Mouse (Mus musculus) megakaryocyte-erythroid progenitor cell, adult 5 weeks (primary cell): ENCODE results near the gene Ppm1j. TPM values are rescaled to one million over a fixed set of nuclear protein-coding genes. Genes with fewer than 3 reads are reported as not detected.

ENCODE experiments used
- polyA plus RNA-seq: library from polyadenylated mRNA; stranded (reverse); fragments of >175 nt; gene quantifications from 2 replicates; pipeline ENCODE4 v1.2.3, GENCODE M21; 2012

Gene Ppm1j
- polyA plus RNA-seq: 1.4 and 1.9 TPM in 2 replicates

DNA sequence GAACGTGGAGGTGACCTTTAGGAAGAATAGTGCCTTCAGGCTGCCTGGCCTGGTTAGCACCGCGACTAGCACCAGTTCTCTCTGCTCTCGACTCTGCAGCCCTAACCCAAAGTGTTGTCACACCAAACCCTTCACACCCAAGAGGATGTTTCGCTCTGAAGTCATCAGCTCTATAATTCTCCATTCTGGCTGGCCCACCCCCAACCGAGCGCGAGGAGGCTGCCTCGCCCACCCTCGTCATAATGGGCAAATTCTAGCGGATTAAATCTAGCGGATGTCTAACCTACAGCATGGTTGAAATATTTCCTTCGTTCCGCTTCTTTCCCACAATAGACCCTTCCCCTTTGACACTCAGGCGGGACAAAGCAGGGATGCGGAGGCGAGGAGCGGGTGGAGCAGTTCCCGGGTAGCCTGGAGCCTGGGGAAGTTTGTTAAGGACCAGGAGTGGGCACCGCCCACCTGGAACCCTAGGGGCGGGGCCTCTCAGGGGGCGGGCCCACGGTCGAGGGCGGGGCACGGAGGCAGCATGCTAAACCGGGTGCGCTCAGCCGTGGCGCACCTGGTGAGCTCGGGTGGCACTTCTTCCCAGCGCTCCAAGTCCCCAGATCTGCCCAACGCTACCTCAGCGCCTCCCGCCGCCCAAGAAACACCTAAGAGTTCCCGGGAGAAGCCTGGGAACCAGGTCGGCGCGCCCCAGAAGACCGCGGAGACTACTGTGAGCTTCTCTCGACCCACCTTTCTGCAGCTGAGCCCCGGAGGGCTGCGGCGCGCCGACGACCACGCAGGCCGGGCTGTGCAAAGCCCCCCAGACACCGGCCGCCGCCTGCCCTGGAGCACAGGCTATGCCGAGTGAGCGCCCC, at the start of gene Ppm1j:
TSS of gene Ppm1j (plus strand) at position 496 of the 860 bp plus-strand sequence.

GRCm38 (mm10) chr3:104781471-104781903, 631 bp downstream of the Ppm1j start, which contains the start of gene Fam19a3:
Gene Fam19a3 (minus strand): TSS chr3:104781840.

DNA sequence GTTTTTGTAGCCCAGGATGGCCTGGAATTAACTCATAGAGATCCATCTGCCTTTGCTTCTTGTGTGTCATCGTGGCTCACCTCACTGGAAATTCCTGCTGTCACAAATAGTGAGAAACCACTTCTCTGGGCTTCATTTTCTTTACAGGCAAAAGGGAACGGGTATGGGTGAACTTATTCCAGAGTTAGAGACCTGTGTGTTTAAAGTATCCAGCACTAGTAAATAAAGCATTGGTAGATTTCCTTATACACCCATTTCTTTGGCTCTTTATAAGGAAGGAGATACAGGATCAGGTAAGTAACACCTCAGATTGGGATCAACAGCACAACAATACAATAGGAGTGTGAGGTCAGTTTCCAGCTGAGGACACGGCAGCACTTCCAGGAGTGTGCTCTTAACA, 7.2 kb downstream of the Ppm1j start, which contains the start of gene Rhoc:
TSS of gene Rhoc (plus strand) at position 301 of the 400 bp plus-strand sequence.

DNA sequence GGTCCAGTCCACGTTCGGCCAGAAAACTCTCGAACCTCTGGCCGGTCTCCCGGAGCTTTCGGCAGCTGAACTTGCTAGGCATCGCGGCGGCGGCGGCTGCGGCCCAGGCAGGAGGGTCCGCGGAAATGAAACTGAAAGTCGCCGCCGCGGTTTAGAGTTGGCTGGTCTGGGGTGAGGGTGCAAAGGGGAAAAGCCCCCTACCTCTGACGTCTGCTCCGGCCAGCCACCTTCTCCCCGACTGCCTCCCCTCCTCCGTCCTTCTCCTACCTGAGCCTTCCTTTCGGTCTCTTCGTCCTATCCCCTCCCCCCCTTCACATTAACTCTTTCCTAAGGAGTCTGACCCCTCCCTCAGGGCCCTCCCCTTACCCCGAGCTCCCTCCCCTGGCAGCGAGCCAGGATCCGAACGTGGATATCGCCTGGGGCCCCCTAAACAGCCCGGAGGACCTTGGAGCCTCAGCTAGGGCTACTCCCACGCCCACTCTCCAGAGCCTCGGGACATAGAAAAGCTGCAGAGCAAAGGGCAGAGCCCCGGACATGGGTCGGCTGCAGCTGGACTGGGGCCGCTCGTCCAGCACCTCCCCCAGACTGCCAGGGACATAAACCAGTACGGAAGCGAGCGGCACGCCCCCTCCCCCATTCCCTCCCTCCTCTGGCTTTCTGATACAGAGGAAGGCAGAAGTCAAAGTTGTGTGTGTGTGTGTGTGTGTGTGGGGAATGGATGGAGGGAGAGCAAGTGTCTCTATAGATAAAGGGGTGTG, 37.3 kb downstream of the Ppm1j start, which contains the start of gene Mov10:
TSS of gene Mov10 (minus strand) at position 573 of the 758 bp plus-strand sequence.

Other genes with a start within 250 kb of the Ppm1j start
- 42.1 and 50.1 TPM in 2 replicates for gene Slc16a1, start 142.4 kb upstream of the Ppm1j start, polyA plus RNA-seq
- gene Fam19a3, start 784 bp downstream of the Ppm1j start, polyA plus RNA-seq: 0.04 TPM in 1 of 2 replicates, not detected in the other
- gene Rhoc, start 7.3 kb downstream of the Ppm1j start, polyA plus RNA-seq: 1.9 and 4.0 TPM in 2 replicates
- 18.0 and 22.3 TPM in 2 replicates for gene Mov10, start 37.5 kb downstream of the Ppm1j start, polyA plus RNA-seq
- gene St7l, start 82.9 kb downstream of the Ppm1j start, polyA plus RNA-seq: 9.1 and 12.1 TPM in 2 replicates
- 15.5 and 17.8 TPM in 2 replicates for gene Capza1, start 83.4 kb downstream of the Ppm1j start, polyA plus RNA-seq
- 0.05 and 0.08 TPM in 2 replicates for gene Wnt2b, start 180.9 kb downstream of the Ppm1j start, polyA plus RNA-seq